Mouse (Mus musculus) erythroblast, embryonic 14.5 days (primary cell): ENCODE measurements around the gene Nedd8. TPM values are rescaled to one million over a fixed set of nuclear protein-coding genes. Genes with fewer than 3 reads are reported as not detected.

Experiments
- H3K27me3 ChIP-seq: 2 replicates; pipeline ENCODE4 v1.6.1; 2012; ENCODE audit warnings: inconsistent platforms; ENCODE audit not compliant: control insufficient read depth
- H3K36me3 ChIP-seq: 2 replicates; pipeline ENCODE4 v1.6.1; 2012; ENCODE audit warnings: mild to moderate bottlenecking, inconsistent platforms; ENCODE audit not compliant: control insufficient read depth
- H3K4me1 ChIP-seq: 2 replicates; pipeline ENCODE4 v1.6.1; 2012; ENCODE audit warnings: inconsistent platforms; ENCODE audit not compliant: control insufficient read depth
- H3K4me3 ChIP-seq: replicated peaks from 2 replicates; pipeline ENCODE3; 2012; ENCODE audit warnings: moderate library complexity, mild to moderate bottlenecking, inconsistent platforms
- H3K9me3 ChIP-seq: 2 replicates; pipeline ENCODE4 v1.6.1; 2012; ENCODE audit warnings: low read length, inconsistent platforms, mixed read lengths; ENCODE audit not compliant: control insufficient read depth
- GATA1 ChIP-seq: IDR thresholded peaks from 2 replicates; pipeline ENCODE4 v1.6.1; 2012; ENCODE audit warnings: low read length, inconsistent platforms, mixed read lengths
- TAL1 ChIP-seq: IDR thresholded peaks from 3 replicates; pipeline ENCODE4 v1.6.1; 2012; ENCODE audit warnings: low read length, inconsistent platforms, mixed read lengths
- polyA plus RNA-seq: library from polyadenylated mRNA; stranded (reverse); fragments of >175 nt; gene quantifications from 2 replicates; pipeline ENCODE4 v1.2.3, GENCODE M21; 2012

Nedd8 gene
- polyA plus RNA-seq, 1 experiment, result 9.0 TPM

DNA sequence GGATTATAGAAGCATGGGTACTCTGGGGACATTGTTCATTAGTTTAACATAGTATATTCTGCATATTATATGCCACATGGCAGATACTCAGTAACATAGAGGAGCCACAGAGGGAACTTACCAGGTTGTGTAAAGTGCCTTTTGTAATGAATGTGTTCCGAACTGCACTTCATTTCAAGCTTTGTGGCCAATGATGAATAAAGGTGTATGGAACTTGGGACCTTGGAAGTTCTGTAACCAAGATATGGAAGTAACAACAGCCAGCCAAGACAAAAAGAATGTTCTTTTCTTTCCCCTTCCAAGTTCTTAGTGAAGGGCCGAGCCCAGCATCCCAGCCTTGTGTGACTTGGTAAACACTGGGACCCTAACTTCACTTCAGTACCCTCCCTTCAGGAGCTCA is 22.0 kb downstream of the Nedd8 start, which contains the start of gene Tssk4:
Gene Tssk4 (plus strand): TSS at position 301 of the 400 bp plus-strand sequence.
- TF ChIP-seq TAL1 (no peak), GATA1 (no peak)
- no peak within 1 kb of the TSS for H3K4me3 ChIP-seq

DNA sequence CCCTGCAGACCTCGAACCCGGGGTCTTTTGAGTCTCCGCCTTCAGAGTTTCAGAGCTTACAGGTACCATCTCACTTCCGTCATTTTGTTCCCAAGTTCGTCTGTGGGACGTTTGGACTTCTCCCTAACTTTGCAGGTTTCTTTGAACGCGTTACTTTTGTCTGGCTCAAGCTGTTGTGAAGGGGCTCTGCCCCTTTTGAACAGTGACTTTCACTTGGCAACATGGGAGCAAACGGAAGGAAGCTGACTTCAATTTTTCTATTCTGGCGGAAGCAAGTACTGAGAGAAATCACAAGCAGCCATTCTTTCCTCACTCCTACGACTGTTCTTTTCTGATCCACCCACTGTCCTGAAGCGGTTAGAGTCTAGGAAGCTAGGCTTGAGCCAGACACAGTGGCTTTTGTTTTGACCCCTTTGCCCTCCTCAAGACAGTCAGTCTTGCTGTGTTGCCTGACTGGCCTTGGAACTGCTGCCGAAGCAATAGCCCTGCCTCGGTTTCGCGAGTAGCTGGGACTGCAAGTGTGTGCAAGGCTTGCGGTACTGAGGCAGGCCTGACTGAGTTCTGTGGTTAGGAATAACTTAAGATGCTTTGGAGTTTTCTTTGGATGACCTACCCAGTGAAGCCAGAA is 27.5 kb downstream of the Nedd8 start:
- H3K4me1 ChIP-seq, result peaks cover 60% of the 10 kb centered on the region
- H3K36me3 ChIP-seq, result peaks cover 54% of the 10 kb centered on the region

More for the DNA sequence above, 22.0 kb downstream of the Nedd8 start, which contains the start of gene Tssk4:
- Histone ChIP-seq H3K36me3 (peaks cover 21% of the 10 kb centered on the region), H3K4me1 (peaks cover 21% of the 10 kb centered on the region), H3K27me3 (peaks cover 3% of the 10 kb centered on the region; the same call in 1 of the 2 replicates), H3K9me3 (no peaks in the 10 kb centered on the region)

DNA sequence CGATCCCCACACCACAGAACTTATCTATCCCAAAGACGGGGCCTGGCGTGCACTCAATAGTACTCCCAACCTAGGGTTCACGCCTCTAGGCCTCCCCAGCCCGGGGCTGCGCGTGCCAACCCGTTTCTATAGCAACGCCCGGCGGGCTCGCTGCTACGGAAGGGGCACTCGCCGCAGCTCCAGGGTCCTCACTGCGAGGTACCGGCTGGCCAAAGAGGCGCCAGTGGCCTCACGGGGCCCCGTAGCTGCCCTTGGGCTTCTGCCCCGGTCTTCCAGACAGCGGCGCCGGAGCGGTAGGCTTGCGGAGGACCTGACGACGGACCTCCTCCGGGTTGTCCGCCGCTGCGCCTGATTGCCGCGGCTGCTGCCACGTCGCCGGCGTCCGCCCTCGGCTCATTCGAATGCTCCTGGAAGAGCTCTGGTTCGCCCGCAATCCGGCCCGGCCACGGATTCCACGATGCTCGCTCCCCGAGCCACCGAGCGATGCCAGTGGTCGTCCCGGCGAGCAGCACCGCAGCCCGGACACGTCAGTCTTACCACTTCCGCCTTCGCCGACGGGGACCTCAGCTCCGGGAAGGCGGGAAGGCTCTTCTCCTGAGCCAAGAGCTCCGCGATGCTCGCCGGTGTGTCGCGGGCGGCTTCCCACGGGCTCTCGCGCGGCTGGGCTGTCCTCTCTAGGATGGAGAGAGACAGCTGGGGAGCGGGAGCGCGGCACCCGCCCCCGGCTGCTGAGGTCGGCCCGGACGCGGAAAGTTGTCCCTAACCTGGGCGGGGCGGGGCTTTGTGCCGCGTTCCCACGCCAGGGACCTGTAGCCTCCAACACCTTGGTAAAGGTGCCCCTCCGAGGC is 28.6 kb downstream of the Nedd8 start, which contains the start of gene Tm9sf1:
Gene Tm9sf1 (minus strand): TSS at position 747 of the 848 bp plus-strand sequence.
- TF ChIP-seq GATA1, result no peak
- TF ChIP-seq TAL1, result no peak
- H3K27me3 ChIP-seq, result no peaks in the 10 kb centered on the region
- no peaks in the 10 kb centered on the region for H3K9me3 ChIP-seq
- peak within 1 kb of the TSS; percentile 74 for H3K4me3 ChIP-seq
- peaks cover 65% of the 10 kb centered on the region for H3K36me3 ChIP-seq
- peaks cover 65% of the 10 kb centered on the region for H3K4me1 ChIP-seq

More for the DNA sequence above, 27.5 kb downstream of the Nedd8 start:
- H3K9me3 ChIP-seq, result no peaks in the 10 kb centered on the region
- TF ChIP-seq TAL1 (no peak), GATA1 (no peak)
- peak overlapping the region; percentile 74 for H3K4me3 ChIP-seq
- H3K27me3 ChIP-seq, result no peaks in the 10 kb centered on the region

DNA sequence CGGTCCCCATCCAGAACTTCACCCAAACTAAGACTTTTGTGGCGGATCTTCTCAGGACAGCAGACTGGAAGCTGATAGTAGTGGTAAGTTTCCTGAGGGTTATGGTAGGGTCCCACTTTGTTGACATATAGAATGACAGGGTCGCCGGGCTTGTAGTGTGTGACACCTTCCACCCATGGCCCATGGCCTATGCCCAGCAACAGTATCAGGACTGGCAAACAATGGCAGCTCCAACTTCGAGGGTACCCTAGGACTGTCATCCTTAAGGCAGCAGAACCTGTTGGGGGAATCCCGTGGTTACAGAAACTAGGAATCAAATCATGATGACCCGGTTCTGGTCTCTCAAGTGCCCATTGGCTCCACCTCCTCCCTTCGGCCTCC is 29.3 kb downstream of the Nedd8 start:
- no peaks in the 10 kb centered on the region for H3K9me3 ChIP-seq
- H3K36me3 ChIP-seq, result peaks cover 71% of the 10 kb centered on the region
- H3K4me1 ChIP-seq, result peaks cover 67% of the 10 kb centered on the region
- peak overlapping the region; percentile 74 for H3K4me3 ChIP-seq
- TF ChIP-seq GATA1 (no peak), TAL1 (no peak)
- no peaks in the 10 kb centered on the region for H3K27me3 ChIP-seq

DNA sequence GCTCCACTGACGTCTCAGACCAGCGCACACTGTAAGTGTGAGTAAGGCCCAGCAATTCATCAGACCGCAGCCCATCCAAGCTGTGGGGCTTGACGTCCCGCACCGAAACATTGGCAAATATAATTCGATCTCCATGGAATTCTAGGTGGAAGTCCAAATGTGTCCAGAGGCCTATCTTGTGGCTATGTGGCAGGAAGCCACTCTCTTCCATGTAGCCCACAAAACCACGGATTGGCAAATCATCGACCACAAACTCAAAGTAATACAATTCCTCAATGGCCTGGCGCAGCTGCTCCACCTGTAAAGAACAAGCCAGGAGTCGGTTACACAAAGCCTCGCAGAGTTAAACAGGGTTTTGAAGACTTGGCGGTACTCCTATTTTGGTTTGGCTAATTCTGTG is 30.6 kb downstream of the Nedd8 start:
- H3K4me1 ChIP-seq, result peaks cover 60% of the 10 kb centered on the region

DNA sequence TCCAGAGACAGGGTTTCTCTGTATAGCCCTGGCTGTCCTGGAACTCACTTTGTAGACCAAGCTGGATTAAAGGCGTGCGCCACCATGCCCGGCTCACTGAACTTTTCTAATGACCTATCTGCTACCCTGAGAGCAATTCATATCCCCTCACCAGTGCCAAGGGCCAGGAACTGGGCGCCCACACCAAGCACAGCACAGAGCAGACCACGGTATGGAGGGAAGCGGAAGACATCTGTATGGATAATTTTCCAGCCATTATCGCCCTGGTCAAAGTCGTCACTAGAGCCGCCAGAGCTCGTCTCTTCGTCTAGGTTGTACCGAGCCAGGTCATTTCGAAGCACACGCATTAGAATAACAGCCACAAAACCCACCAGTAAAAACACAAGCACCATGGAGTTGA is 31.1 kb downstream of the Nedd8 start:
- Histone ChIP-seq H3K4me1 (peaks cover 59% of the 10 kb centered on the region), H3K36me3 (peaks cover 72% of the 10 kb centered on the region), H3K4me3 (no peak overlapping the region), H3K27me3 (no peaks in the 10 kb centered on the region), H3K9me3 (no peaks in the 10 kb centered on the region)
- no peak for TF ChIP-seq TAL1
- TF ChIP-seq GATA1, result no peak

More for the DNA sequence above, 30.6 kb downstream of the Nedd8 start:
- TF ChIP-seq GATA1 (no peak), TAL1 (no peak)
- peaks cover 72% of the 10 kb centered on the region for H3K36me3 ChIP-seq
- H3K27me3 ChIP-seq, result no peaks in the 10 kb centered on the region
- H3K9me3 ChIP-seq, result no peaks in the 10 kb centered on the region
- H3K4me3 ChIP-seq, result no peak overlapping the region

DNA sequence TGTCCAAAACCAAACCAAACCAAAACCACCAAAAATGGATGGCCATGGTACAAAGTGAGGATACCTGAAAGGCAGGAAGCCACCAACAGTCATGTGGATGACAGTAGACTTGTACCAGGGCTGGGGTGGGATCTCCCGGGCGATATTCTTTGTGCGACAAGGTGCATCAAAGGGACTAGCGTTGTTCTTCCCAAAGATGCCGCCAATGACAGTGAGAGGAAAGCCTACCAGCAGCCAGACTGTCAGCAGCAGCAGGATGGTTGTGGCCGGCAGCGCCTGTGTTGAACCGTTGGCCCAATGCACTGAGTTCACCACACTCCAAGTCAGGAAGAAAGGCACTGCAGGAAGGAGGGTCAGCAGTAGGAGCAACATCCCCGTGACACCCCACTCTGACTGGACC is 34.1 kb downstream of the Nedd8 start, which contains the start of gene Gm49378:
Gene Gm49378 (minus strand): TSS at position 101 of the 400 bp plus-strand sequence.
- Histone ChIP-seq H3K4me1 (peaks cover 60% of the 10 kb centered on the region), H3K9me3 (no peaks in the 10 kb centered on the region), H3K27me3 (no peaks in the 10 kb centered on the region), H3K4me3 (no peak within 1 kb of the TSS), H3K36me3 (peaks cover 90% of the 10 kb centered on the region)
- TF ChIP-seq GATA1 (no peak), TAL1 (no peak)

DNA sequence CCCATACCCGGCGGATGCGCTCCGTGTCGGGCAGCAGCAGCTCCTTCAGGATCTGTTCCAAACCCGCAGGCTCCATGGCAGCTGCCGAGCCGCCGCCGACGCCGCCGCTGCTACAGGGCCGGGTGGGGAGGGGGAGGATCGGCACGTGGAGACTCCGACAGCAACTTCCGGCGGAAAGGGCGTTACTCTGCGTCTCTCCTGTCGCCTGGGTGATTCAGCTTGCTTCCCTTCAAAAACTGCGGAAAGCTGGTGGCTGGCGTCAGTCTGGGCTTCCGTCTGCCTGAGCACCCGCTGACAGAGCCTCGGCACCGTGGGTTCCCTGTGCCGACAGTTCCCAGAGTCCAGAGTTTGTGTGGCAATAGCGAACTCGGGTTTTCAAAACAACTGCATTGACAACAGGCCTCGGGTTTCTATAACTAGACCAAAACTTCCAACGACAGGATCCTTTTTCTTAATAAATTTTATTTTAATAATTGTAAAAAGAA is 36.4 kb downstream of the Nedd8 start, which contains the start of gene Ipo4:
Gene Ipo4 (minus strand): TSS at position 435 of the 485 bp plus-strand sequence.
- Histone ChIP-seq H3K4me3 (peak within 1 kb of the TSS; percentile 71), H3K27me3 (no peaks in the 10 kb centered on the region), H3K36me3 (peaks cover 96% of the 10 kb centered on the region), H3K4me1 (peaks cover 39% of the 10 kb centered on the region), H3K9me3 (no peaks in the 10 kb centered on the region)
- TF ChIP-seq GATA1 (no peak), TAL1 (no peak)
